Mouse (Mus musculus) embryonic fibroblast, embryonic 13.5 days (primary cell): ENCODE results near the gene Cldn9.

Experiments used
- CTCF ChIP-seq: IDR thresholded peaks from 2 replicates; pipeline ENCODE4 v1.5.1; 2011; ENCODE audit warnings: mild to moderate bottlenecking, control low read depth, low read length, moderate library complexity, borderline replicate concordance; ENCODE audit not compliant: insufficient read depth
- POLR2A ChIP-seq: IDR thresholded peaks from 2 replicates; pipeline ENCODE4 v1.6.1; 2011; ENCODE audit warnings: low read depth, mild to moderate bottlenecking, control low read depth, low read length, moderate library complexity

- TF ChIP-seq CTCF (no peak), POLR2A (no peak)
These were observed 3.5 kb downstream of the Cldn9 start for GRCm38 (mm10) chr17:23680336-23680735.
